Mouse (Mus musculus): ENCODE results near the gene Smap2.

GRCm38 (mm10) chr4:120928686-120929085, 88.4 kb downstream of the Smap2 start:
- TF ChIP-seq CTCF (conservative IDR thresholded peaks at IDR 0.05; ENCODE audit: insufficient read depth, insufficient read length, low read depth, low read length) (no peak), POLR2A (IDR thresholded peaks at IDR 0.05; ENCODE audit: low read depth, low read length) (no peak)
